Mouse (Mus musculus) gastrocnemius, postnatal 4 days (tissue): ENCODE data around the gene P3h2. TPM values are rescaled to one million over a fixed set of nuclear protein-coding genes. Genes with fewer than 3 reads are reported as not detected.
A peak's percentile ranks its signal among the peaks of the same experiment; 100 is the strongest.

Source experiments
- DNase-seq, 2 experiments: peaks; one replicate each; pipeline ENCODE4 v3.0.0; 2021 to 2022; ENCODE audit warnings: low spot score in 2 of 2, mixed read lengths in 2 of 2
- total RNA-seq, 2 experiments: library from RNA; stranded (reverse); gene quantifications; 2 replicates each; pipeline ENCODE4 v1.2.3; 2021

The P3h2 gene
- total RNA-seq, 2 experiments from 2014 or later: 13.3 to 14.9 TPM

DNA sequence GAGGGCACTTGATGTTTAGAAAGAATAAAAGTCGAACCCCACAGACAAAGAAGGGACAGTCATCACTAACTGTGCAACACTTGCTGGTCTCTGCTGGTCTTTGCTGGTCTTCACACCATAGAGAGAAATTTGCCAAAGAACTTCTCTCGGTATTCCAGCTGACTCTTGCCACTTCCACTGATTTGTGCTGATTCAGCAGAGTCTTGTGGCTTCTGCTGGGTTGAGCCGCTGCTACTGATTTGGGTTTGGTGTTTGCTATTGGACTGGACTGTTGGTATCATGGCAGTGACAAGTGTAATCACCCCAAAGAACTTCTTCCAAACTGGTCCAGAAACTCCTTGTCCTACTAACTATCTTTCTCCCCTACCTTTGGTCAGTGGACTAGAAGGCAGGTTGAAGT lies 111.0 kb downstream of the P3h2 start:
- no peak for DNase-seq

DNA sequence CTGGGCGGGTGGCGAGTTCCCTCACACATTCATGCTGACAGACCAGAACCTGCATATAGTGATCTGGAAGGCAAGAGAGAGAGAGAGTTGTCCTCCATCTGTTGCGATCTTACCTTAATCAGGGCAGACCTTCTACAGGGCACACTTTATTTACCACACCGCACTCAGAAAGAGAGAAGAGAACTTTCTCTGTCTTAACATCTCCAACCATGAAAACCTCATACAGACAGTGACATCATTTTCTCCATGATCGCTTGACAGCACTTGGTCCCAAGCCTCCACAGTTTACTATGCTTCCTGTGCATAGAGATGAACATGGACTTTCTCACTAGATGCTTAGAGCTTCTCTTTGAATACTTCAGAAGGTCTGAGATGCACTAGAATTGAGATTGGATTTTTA lies 118.4 kb downstream of the P3h2 start:
- DNase-seq: no peak

DNA sequence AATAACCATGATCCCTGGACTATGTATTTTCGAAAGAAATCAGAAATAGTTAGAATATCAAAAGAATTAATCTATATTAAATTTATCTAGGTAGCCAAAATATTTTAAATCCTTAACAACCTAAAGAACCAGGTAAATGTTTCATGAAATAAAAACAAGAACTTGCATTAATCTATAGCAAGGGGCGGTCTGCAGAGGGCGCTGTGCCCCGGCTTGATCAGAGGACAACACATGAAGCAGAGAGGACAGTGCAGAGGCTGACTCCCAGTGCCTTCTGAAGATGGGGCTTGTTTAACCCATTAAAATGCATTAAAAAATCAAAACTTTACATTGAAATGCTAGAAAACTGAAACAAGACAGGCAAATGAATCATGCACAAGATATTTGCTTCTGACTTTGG lies 121.9 kb downstream of the P3h2 start:
- peak in 1 of 2 experiments; percentile 31 for DNase-seq

DNA sequence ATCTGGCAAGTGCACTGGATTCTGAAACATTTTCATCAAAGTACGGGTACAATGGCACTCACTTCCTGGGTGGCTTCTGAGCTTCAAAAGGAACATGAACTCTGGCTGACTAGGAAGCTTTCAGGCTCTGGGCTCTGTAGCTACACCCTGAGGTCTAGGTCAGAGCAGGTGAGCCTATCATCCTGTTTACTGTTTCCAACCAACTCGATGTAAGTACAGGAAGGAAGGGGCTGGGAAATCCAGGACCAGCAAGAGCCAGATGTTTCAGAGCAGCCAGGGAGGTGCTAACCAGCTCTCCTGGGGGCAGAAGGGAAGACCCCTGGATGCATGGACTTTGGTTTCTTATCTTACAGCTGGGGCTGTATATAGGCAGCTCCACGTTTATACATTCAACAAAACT lies 126.5 kb downstream of the P3h2 start:
- no peak for DNase-seq

DNA sequence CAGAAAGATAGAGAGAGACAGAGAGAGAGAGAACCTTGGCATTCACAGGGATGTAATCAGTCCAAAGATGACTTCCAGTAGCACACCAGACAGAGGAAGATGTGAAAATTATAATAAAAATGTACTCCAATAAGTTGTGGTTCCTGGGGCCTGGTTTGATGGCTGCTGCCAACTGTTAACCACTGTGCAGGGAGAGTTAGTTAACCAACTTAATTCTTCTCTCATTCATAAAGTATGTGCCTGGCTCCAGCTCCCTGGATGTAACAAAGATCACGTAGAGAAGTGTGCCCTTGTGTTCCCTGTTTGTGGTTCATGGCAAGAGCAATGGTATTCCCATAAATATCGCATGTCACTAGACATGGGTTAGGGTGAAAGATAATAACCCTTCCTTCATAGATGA lies 128.4 kb downstream of the P3h2 start:
- no peak for DNase-seq

DNA sequence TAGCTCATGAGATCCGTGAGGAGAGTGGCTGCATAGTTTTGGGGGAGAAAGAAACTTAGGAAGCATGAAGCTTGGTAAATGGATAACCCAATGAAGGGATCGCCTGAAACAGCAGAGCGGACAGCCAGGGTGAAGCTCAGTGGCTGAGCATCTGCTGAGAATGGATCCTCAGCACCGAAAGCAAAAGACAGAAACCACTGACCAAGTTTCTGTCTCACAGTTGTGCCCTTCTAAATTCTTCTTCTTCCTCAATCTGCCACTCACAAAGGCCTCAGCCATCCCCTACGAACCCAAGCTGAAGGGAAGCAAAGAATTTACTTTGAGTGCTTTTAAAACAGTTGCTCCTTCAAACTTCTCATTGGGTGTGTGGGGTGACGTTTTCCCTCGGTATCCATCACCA lies 134.3 kb downstream of the P3h2 start:
- DNase-seq: no peak

DNA sequence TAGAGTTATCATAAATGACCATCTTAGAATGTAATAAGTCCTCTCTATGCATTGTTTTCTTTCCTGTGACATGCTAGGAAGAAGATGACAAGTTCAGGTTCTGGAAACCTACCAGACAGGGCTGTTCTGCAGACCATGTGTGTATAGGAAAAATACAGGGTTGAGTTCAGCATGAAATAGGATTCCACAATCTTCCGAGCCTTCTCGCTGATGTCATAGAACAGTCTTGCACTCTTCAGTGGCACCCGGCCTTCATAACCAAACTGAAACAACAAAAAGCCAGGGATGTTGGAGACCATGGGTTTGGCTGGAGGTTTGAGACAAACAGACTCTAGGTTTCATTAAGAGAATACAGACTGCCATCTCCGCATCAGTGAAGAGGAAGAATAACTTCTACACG lies 134.9 kb downstream of the P3h2 start:
- DNase-seq: no peak

DNA sequence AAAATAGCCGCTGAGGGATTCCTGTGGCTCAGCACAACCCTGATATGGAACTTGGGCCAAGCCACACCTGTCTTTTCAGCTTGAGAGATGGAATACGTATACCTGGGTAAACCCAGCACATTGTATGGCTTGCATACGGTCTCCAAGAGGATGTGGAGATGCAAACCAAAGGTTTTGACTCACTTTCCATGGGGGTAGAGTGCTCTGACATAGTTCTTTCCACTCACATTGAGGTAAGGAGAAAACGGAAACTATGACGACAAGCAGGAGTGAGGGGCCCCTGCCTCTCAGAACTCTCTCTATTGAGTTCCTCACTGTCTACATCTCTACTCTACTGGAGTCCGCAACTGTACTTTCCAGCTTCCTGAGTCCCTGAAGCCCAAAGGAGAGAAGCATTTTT lies 135.4 kb downstream of the P3h2 start:
- DNase-seq: no peak

DNA sequence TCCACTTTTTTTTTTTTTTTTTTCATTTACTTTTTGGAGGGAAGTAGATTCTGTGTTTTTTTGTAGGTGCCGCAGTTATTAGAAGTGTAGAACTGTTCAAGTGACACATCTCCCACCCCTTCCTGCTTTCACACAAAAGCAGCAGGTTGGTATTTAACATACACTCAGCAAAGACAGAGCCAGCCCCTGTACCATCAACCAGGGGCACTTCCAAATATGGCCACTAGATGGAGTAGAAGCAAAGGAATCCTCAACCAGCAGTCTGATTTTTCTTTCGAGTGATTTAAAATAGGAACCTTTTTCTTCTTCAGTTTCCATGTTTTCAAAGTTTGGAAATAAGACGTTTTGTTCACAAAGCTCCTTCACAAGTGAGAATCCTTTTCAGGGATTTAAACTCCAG lies 138.3 kb downstream of the P3h2 start:
- peak; percentile 44 to 68 for DNase-seq

DNA sequence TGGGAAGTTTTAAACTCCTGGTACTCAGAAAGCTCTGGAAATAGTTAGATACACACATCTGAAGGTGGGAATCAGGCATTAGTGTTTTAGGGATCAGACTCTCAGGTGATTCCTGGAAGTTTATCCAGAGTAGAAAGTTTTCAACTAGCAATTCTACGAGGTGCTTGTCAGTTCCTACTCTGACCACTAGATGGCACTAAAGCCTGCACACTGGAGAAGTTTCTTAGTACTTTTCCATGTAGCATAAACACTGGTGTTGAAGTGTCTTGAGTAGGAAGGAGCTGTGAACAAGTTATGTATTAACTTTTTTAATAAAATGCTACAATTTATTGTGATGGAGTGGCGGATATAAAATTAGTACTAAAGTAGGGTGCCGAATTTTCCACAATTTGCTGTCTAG lies 141.7 kb downstream of the P3h2 start:
- peak in 1 of 2 experiments; percentile 49 for DNase-seq

DNA sequence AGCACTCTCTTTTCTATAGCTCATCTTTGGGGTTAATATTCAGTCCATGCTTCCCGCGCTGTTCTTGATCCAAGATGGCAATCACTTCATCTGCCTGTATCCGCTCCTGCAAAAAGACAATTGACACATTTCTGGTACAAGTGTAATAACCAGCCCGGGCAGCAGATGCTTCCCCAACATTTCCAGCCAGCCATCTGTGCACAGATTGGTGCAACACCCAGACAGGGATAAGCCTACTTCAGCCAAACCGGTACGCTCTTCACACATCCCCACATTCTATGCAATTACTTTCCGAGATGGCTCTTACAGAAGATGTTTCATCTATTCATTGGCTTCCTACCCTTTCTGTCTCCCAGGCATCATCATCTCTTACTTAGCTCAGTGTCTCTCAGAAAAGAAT lies 145.2 kb downstream of the P3h2 start:
- no peak for DNase-seq

DNA sequence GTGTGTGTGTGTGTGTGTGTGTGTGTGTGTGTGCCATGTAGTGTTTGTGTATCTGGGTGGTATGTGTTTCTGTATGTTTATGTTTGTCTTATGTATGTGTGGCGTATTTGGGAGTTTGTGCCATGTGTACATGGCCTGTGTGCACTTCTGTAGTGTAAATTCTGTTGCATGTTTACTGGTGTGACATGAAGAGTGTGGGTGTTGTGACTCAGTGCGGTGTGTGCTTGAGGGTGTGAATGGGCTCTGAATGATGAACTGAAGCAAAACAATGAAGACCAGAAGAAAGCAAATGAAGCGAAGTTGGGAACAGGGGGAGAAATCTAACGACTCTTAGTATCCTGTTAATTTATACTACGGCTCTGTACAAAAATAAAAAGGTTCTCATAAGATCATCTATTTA lies 145.7 kb downstream of the P3h2 start:
- no peak for DNase-seq

DNA sequence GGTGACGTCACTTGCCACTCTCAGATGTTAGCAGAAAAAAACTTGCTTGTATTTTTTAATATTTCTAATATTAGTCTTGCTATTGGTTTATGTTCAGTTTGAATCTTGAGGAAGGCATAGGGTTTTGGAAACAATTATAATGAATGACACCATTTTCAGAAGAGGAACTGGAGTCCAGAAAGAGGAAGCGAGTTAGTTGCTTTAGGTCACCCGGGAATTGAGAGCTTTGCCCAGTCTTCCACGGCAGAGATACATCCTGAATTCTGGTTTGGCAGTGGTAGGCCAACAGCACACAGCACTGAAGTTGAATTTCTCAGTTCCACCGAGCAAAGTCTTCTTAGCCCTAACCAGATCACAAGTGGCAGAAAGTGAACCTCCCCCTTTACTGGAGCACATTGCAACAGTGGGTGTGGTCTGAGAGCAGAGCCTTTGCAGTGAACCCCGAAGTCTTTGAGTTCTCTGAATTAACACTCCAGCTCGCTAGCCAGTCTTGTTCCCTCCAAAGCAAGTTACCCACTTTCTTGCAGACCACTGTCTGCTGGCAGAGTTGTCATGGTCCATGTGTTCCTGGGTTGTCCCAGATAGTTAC lies 146.8 kb downstream of the P3h2 start:
- no peak for DNase-seq

DNA sequence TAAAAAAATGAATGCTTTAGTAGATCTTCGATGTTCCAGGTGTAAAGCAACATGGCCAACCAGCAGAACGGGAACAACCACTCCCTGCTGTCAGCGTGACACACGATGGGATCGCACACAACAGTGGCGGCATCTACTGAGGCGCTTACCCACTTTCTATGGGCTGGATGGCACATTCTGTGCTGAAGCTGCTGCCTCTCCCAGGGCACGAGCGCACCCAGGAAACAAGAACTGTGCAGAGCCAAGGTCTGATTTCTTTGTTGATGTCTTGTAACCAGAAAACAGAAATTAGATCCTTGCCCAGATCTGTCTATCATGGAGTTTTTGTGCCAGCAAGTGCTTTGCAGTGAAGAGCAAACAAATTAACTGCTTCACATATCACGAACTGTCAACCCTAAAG lies 147.4 kb downstream of the P3h2 start:
- no peak for DNase-seq

DNA sequence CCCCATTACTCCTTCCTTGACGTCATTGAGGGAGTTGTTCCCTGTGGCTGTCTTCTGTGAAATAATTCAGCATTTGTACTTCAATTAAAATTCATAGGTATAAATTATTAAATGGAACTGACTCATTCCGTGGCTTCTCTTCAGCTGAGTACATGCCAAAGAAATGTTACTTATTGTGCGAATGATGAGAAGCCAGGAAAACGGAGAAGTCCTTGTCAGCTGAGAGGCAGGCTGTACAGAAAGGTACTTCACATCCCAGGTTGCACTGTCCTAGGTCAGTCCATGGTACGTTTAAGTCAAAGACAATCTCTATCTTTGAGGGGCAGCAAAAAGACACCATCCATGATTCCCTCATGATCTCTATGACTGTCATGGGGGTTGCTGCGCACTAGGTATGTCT lies 148.8 kb downstream of the P3h2 start:
- no peak for DNase-seq

DNA sequence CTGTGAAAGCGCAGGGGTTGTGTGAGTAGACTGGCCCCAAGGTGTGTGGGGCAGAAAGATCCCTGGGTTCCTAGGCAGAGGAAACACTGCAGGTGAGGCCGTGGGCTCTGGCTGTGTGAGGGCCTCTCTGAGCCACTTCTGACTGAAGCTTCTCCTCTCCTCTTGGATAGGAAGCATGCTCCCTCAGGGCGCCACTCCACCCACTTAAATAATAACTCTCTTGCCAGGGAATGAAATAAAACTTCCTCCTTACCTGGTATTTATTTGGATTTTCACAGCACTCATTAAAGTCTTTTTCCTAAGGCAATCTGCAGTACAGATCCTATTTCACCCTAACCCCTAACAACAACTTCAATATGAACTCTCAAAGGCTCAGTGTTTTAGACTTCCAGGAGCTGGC lies 151.0 kb downstream of the P3h2 start:
- DNase-seq: no peak

DNA sequence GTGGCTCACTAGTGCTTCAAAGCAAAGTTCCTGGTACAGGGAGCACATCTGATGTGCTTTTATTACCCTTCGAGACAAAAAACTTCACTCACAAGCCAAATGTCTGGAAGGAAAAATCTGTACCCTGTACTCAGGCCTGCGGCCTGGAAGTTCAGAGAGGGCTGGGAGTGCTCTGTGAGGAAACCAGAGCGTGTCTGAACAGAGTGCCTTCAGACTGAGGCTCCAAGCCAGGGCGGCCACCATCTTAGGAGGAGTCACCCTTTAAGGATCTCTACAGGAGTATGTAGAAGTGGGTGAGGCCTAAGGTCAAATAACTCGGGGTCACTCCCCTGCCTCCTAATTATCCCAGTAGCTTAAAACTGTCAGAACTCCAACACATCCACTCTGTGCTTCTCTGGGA lies 152.2 kb downstream of the P3h2 start:
- DNase-seq: no peak

DNA sequence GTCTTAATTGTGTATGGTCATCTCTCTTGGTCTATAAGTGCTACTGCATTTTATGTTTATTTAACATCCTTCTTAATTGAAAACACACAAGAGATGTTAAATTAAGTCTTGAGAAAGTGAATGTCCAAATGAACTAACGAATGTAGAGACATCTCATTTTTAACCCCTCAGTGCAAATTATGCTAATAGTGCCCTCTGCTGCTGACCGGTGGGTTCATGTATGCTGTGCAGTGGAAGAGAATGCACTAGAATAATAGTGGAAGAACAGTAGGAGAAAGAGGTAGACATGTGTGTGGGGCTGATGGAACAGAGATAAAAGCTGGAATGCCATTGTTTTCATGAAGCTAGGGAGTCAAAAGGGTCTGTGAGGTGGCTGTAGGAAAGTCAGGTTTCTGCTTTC lies 153.6 kb downstream of the P3h2 start:
- no peak for DNase-seq

DNA sequence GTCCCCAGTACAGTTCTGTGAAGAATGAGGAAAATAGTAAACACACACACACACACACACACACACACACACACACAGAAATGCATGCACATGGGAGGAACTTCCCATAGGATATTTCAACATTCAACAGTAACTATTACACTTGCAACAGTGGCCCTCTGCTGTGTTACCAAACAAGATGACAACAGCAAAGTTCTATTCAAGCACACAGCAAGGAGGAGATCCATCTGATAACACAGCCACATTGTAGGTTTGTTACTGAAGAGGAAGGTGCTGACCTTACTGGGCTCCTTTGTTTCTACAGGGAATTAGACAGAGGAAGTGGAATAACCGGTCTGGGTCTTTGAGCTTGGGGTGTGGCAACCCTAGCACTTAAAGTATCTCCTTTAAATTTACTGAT lies 157.5 kb downstream of the P3h2 start:
- no peak for DNase-seq

DNA sequence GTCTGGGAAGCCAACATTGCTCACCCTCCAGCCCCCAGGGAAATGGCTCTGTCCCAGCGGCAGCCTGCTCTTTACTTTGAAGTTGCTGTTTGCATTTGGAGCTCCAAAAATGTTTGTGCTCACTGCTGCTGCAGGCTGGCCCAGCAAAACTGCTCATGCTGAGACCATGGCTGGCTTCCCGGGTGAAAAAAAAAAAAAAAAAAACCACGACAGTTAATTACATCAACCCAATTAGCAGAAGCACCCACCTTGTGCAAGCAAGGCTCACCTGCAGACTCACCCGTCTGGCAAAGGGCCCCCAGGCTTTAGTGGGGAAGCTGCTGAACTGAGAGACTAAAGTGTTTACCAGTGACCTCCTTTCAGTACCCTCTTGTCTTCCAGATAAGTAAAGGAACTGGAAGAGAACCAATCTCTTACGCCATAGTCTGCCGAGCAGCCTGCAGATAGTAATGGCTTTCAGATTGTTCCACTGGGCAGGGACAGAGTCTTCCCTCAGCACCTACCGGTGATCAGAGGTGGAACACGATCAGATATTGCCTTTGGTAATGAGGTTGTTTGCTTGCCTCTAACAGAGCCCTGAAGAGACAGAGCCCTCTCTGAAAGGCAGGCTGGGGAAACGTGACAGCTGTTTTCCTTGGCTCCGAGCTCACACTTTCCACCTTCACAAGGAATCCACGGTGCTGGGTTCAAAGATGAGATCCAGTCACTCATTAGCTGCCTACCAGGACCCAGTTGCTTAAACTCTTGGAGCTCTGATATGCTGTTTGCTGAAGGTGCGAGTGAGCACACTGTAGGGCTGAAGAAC lies 160.2 kb downstream of the P3h2 start:
- no peak for DNase-seq

DNA sequence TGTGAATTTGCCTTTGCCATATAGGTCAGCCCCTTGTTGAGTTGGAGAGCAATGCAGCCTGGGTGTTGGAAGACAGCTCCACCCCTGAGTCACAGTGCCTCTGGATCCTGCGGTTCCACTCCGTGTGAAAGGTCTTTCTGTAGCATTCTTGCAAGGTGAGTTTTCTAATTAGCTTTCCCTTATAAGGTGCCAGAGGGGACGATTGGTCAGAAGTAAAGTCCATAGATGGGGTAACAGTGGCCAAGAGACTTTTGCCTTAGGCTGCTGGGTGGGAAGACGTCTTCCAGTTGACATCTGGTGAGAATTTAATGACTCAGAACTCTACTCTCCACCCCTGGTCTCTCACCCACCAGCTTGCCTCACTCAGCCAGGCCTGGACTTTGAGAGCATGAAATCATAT lies 163.3 kb downstream of the P3h2 start:
- no peak for DNase-seq

DNA sequence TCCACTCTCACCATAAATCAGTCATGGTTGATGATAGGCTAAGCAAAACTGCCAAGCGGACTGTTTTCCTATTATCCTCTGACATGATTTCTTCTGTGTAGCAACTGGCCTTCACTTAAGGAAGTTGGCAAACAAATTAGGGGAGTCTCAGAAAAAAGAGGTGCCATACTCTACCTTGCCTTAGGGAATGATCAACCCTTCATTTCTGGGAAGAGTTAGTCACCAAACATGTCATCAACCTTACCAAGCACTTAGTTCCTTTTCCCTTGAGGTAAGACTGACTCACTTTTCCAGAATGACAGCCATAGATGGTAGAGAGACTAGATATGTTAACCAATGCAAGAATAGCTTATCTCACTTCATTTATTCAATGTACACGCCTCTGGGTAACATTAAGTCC lies 171.4 kb downstream of the P3h2 start:
- no peak for DNase-seq

DNA sequence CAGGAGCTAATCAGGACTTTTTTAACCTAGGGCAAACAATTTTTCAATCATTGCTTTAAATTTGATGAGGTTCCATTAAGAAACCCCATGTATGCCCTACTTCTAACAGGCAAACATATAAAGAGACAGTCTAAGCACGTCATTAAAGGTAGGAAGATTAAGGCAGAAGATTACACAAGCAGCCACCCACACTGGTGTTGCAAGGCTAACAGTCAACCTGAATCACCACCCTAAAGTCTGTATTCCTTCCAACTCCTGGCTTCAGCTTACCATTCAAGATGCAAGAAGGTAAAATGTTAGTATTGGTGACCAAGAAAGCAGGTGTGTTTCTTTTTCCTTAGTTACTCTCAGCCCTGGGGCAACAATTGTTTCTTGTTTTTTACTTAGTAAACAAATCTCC lies 193.4 kb downstream of the P3h2 start:
- no peak for DNase-seq
